Mouse (Mus musculus) liver, embryonic 15.5 days (tissue): ENCODE data around the gene Gm11563. TPM values are rescaled to one million over a fixed set of nuclear protein-coding genes. Genes with fewer than 3 reads are reported as not detected.

Experiments used
- polyA plus RNA-seq: library from polyadenylated mRNA; unstranded; fragments of >200 nt; fragmentation: Nextera tagmentation; extraction: Ambion mirVana; gene quantifications from 2 replicates; pipeline ENCODE4 v1.2.1, GENCODE M21; 2015

Gm11563 gene
- polyA plus RNA-seq, 1 experiment from 2014 or later: not detected

Other genes starting within 250 kb of the Gm11563 start
- gene Krt12, start 236.7 kb downstream of the Gm11563 start, polyA plus RNA-seq: not detected in 2 replicates
- gene Krt20, start 220.8 kb downstream of the Gm11563 start, polyA plus RNA-seq: 33.2 and 34.0 TPM in 2 replicates
- gene Krt23, start 165.8 kb downstream of the Gm11563 start, polyA plus RNA-seq: 1.0 and 1.2 TPM in 2 replicates
- not detected in 2 replicates for gene Krt39, start 137.6 kb downstream of the Gm11563 start, polyA plus RNA-seq
- gene Krt40, start 115.8 kb downstream of the Gm11563 start, polyA plus RNA-seq: not detected in 2 replicates
- not detected in 2 replicates for gene Krtap3-3, start 108.1 kb downstream of the Gm11563 start, polyA plus RNA-seq
- not detected in 2 replicates for gene Krtap3-2, start 102.1 kb downstream of the Gm11563 start, polyA plus RNA-seq
- not detected in 2 replicates for gene Gm11939, start 99.5 kb downstream of the Gm11563 start, polyA plus RNA-seq
- gene Krtap3-1, start 92.3 kb downstream of the Gm11563 start, polyA plus RNA-seq: not detected in 2 replicates
- gene Krtap1-5, start 77.9 kb downstream of the Gm11563 start, polyA plus RNA-seq: not detected in 2 replicates
- gene Krtap1-4, start 75.3 kb downstream of the Gm11563 start, polyA plus RNA-seq: not detected in 2 replicates
- not detected in 2 replicates for gene Krtap1-3, start 67.6 kb downstream of the Gm11563 start, polyA plus RNA-seq
- not detected in 2 replicates for gene Krtap9-3, start 60.9 kb downstream of the Gm11563 start, polyA plus RNA-seq
- not detected in 2 replicates for gene Gm11938, start 55.7 kb downstream of the Gm11563 start, polyA plus RNA-seq
- gene Gm11937, start 48.8 kb downstream of the Gm11563 start, polyA plus RNA-seq: not detected in 2 replicates
- gene Krtap2-4, start 44.1 kb downstream of the Gm11563 start, polyA plus RNA-seq: not detected in 2 replicates
- gene Gm11562, start 38.5 kb downstream of the Gm11563 start, polyA plus RNA-seq: not detected in 2 replicates
- gene Krtap4-1, start 30.7 kb downstream of the Gm11563 start, polyA plus RNA-seq: not detected in 2 replicates
- not detected in 2 replicates for gene Krtap4-2, start 23.9 kb downstream of the Gm11563 start, polyA plus RNA-seq
- gene Krtap4-7, start 14.9 kb downstream of the Gm11563 start, polyA plus RNA-seq: not detected in 2 replicates
- gene Gm11555, start 8.7 kb downstream of the Gm11563 start, polyA plus RNA-seq: not detected in 2 replicates
- not detected in 2 replicates for gene Krtap4-6, start 7.0 kb upstream of the Gm11563 start, polyA plus RNA-seq
- gene Gm14190, start 31.8 kb upstream of the Gm11563 start, polyA plus RNA-seq: not detected in 2 replicates
- not detected in 2 replicates for gene Gm14180, start 75.3 kb upstream of the Gm11563 start, polyA plus RNA-seq
- not detected in 2 replicates for gene Gm11595, start 114.0 kb upstream of the Gm11563 start, polyA plus RNA-seq
- gene Krtap4-8, start 121.7 kb upstream of the Gm11563 start, polyA plus RNA-seq: not detected in 2 replicates
- not detected in 2 replicates for gene Krtap4-9, start 126.2 kb upstream of the Gm11563 start, polyA plus RNA-seq
- gene Gm11596, start 134.5 kb upstream of the Gm11563 start, polyA plus RNA-seq: not detected in 2 replicates
- gene Gm11569, start 140.0 kb upstream of the Gm11563 start, polyA plus RNA-seq: not detected in 2 replicates
- gene Gm11554, start 145.5 kb upstream of the Gm11563 start, polyA plus RNA-seq: not detected in 2 replicates
- not detected in 2 replicates for gene Krtap4-13, start 150.9 kb upstream of the Gm11563 start, polyA plus RNA-seq
- gene Gm11564, start 156.7 kb upstream of the Gm11563 start, polyA plus RNA-seq: not detected in 2 replicates
- gene 2300003K06Rik, start 179.1 kb upstream of the Gm11563 start, polyA plus RNA-seq: not detected in 2 replicates
- not detected in 2 replicates for gene Krtap4-16, start 192.6 kb upstream of the Gm11563 start, polyA plus RNA-seq
- not detected in 2 replicates for gene Gm11568, start 199.0 kb upstream of the Gm11563 start, polyA plus RNA-seq
- not detected in 2 replicates for gene Gm11559, start 205.5 kb upstream of the Gm11563 start, polyA plus RNA-seq
- not detected in 2 replicates for gene Krtap9-1, start 214.4 kb upstream of the Gm11563 start, polyA plus RNA-seq
- not detected in 2 replicates for gene Gm11567, start 220.2 kb upstream of the Gm11563 start, polyA plus RNA-seq
- not detected in 2 replicates for gene Krtap31-1, start 249.0 kb upstream of the Gm11563 start, polyA plus RNA-seq